Mouse (Mus musculus) lung, postnatal 0 days (tissue): ENCODE data around the gene Lrrc51.

ENCODE experiments used
- CTCF ChIP-seq: IDR thresholded peaks from 2 replicates; pipeline ENCODE4 v1.5.1; 2016; ENCODE audit warnings: antibody characterized with exemption, mild to moderate bottlenecking
- EP300 ChIP-seq: IDR thresholded peaks from 2 replicates; pipeline ENCODE4 v1.6.1; 2016; ENCODE audit warnings: antibody characterized with exemption, mild to moderate bottlenecking, control low read depth

GRCm38 (mm10) chr7:101969694-101970428, 36.2 kb upstream of the Lrrc51 start:
- TF ChIP-seq EP300 (no peak), CTCF (0 out of 2 replicates have a peak, but pooled peaks have one; percentile 12)
